Mouse (Mus musculus) right cerebral cortex, postnatal 10 days (tissue): ENCODE measurements around the gene Ska3.

ENCODE experiments used
- DNase-seq, 2 experiments: peaks; one replicate each; pipeline ENCODE4 v3.0.0; 2021; ENCODE audit warnings: low spot score in 2 of 2

The Ska3 gene

DNA sequence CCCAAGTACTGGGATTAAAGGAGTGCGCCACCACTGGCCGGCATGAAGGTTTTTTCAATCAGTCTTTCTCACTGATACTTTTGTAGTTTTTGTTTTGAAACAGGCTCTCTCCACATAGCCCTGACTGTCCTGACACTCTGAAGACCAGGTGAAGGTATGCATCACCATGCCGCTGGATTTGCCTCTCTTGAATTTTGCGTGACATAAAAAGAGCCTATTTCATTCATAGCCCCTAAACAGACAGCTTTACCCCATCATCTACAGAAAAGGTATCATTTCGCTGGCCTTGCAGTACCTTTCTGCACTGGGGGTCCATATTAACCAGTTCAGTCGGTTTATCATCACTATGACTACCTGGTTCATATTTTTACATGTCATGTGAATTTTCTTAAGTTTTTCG is 28.4 kb downstream of the Ska3 start:
- DNase-seq, result no peak

DNA sequence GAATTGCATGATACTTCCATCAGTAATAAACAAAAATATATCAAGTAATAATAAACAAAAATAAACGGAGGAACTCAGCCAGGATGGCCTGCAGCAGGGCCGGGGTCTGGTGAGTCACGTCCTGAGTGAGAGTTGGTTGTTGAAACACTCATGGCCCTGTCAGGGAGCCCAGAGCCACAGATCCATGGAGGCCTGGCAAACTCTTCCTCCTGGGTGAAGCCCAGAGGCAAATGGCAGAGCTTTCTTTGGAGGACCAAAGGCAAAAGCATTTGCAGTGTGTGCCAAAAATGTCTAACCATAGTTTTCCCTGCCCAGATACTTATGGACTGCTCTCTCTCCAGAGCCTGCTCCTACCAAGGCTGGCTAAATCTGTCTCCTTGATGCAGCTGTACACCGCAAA is 34.8 kb downstream of the Ska3 start:
- DNase-seq, result no peak

DNA sequence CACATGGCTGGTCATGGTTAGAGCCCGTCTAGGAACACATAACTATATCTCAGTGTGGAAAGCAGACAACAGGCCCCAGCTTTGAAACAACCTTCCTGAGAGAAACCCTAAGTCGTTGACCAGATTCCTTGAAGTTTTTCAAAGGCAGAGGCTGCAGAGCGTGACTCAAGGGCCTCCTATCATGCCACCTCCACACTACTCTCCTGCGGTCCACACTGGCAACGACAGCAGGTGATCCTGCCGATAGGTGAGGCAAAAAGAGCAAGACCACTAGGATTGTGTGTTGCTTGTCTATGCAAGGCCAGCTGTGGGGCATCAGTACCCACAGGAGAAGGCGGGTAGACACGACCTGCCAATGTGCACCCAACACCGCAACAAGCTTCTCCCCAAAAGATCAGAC is 36.2 kb downstream of the Ska3 start:
- DNase-seq, result no peak

GRCm38 (mm10) chr14:57789311-57789710 is 36.7 kb downstream of the Ska3 start:
- DNase-seq, result no peak

DNA sequence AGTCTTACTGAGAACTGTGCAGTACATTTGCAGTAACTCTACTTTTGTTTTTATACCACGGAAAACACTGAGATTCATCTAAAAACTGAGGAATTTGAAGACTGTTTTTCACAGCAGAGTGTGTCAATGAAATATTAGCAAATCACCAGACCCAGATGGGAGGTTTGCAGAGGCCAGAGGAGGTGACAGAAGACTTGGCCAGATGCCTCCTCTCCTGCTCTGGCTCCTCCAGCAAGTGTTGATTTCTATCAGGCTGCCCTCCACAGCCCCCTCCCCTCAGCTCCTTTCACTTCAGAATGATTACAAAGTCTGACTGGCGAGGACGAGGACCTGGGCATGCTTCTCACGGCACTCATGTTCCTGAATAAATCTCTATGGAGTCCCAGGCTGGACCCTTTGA is 38.6 kb downstream of the Ska3 start:
- DNase-seq, result no peak

GRCm38 (mm10) chr14:57772157-57772815 is 53.7 kb downstream of the Ska3 start:
- no peak for DNase-seq

GRCm38 (mm10) chr14:57769102-57769501 is 56.9 kb downstream of the Ska3 start:
- no peak for DNase-seq

DNA sequence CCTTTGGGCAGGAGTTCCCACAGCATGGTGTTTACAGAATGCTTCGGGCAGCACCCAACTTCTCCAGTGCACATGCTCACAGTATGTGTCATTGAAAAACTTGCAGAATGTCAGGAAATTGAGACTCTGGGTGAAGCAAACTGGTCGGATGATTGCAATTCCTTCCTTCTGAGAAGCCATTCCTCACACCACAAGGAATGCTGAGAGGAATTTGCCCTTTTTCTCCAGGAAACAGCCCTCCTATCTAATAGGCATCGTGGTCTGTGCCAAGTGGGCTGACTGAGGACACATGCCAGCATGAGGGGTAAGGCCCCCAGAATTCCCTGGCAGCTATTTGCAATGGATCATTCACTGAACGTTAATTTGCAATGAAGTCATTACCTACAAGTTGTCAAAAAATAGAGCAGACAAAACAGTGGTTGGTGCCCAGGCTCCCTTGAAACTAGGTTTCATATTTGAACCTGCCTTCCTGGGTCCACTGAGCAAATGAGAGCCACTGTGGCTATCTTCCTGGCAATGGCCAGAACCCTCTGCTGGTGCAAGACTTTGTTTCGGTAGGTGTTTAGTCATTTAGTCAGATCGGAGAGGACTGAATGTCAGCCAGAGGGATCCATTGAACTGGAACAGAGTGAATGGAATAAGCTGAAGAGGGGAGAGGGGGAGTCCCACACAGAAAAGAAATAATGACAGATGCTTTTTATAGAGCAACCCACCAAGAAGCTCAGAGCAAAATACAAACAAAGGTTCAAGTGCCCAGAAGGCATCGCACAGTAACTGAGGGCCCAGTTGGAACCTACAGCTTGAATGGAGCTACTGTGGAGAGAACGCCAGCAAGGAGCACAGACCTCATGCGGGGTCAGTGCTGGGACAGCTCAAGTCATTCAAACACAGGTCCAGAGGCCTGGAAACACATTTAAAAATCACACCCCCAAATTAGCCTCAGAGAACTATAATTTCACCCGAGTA is 65.3 kb downstream of the Ska3 start:
- no peak for DNase-seq

GRCm38 (mm10) chr14:57758237-57758636 is 67.7 kb downstream of the Ska3 start, which contains the start of gene Lats2:
Lats2 (minus strand) TSS chr14:57758388.
- DNase-seq, result no peak
